Mouse (Mus musculus) frontal cortex, adult 2 months (tissue): ENCODE measurements at regions not wholly inside any gene's neighbourhood (a gene's known extent, or its start where the extent isn't known, plus 50 kb on each side); places are given as distances from the start of the nearest gene placed in this dataset.
A peak's percentile ranks its signal among the peaks of the same experiment; 100 is the strongest.
"Not testable (repeated sequence)": the region's sequence is repeated elsewhere in the genome, so short reads cannot be mapped to it uniquely, and the experiment has no call there.

ENCODE experiments used
- DNase-seq, 2 experiments: peaks; one replicate each; pipeline ENCODE4 v3.0.0; 2022; ENCODE audit warnings: low spot score in 1 of 2; ENCODE audit errors: extremely low spot score in 1 of 2

- DNase-seq = no peak
These were observed 152.7 kb downstream of the Amy2a5 start for GRCm38 (mm10) chr3:113105979-113106378.

GRCm38 (mm10) chr3:113090850-113091249 is 167.8 kb downstream of the Amy2a5 start:
- not testable (repeated sequence) for DNase-seq

DNA sequence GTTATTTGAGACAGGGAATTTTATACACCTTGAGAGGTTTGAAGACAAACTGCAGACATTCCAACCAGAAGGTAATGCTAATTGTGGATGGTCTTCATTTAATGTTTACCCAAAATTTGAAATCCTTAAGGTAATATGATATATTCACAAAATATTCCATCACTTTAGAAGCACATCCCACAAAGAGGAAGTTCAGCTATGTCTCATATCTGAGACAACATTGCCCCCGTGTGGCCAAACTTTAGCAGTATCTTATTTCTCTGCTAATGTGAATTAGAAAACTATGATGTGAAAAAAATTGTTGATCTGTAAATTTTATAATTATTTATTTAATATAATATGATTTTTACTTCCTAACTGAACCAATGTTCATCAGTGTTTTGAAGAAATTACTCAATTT is 177.9 kb downstream of the Amy2a5 start:
- peak in 1 of 2 experiments; percentile 78 for DNase-seq
